22 mouse cellular contexts compared by ENCODE assay signal in the genomic region with DNA sequence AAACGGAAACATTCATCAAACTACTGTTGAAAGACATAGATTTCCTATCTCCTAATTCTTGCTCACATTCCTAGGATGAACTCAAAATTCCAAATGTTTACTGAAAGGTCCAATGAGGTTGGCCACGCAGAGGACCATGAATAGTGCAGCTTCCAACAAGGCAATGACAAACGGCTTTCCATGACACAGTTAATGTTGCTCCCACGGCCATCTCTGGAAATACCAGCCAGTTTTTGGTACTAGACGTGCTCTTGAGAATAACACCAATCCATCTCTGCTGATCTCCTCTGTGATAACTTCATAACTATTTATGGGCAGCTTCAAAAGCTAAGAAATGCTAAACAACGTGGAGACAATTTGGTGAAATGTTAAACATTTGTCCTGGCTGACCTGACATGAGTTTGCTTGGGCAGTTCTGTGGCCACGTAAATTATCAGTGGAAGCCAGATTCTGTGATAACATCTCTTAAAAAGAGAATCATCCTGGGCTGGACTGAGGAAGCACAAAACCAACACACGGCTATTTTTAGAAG. TPM values are rescaled to one million over a fixed set of nuclear protein-coding genes. Genes with fewer than 3 reads are reported as not detected.
DNase-seq lines count a peak whose midpoint lies in the region.
"Had no signal": no experiment of that assay in that cellular context is flagged by ENCODE, and none has a peak within 500 bp of the region (broad histone marks: within the 10 kb centered on the region; RNA-seq: fewer than 3 reads in every experiment).

No protein-coding gene starts in this region.

- peak; percentile 3 for DNase-seq in adrenal gland, adult 2 months
- DNase-seq in adrenal gland, adult 18-20 months (ENCODE audit: low spot score in 2 of 2) = no peak
- peak; percentile 11 to 52 for DNase-seq in lung, adult 18-20 months
- DNase-seq in lung, postnatal 14 days = no peak
- peak; percentile 49 for DNase-seq in lung, postnatal 10 days
- no peak for DNase-seq in embryo, embryonic 9.5 days (ENCODE audit: extremely low spot score)
- DNase-seq in left cerebral cortex, adult 8-10 months (ENCODE audit: low spot score in 2 of 2) = no peak
- DNase-seq: adrenal gland, postnatal 36 days; cerebellum, adult 11 months; cerebellum, adult 2 months; cerebellum, adult 9-11 months; cerebellum, postnatal 25 days; forebrain, postnatal 0 days; gastrocnemius, adult 2 months; gastrocnemius, postnatal 14 days; heart, adult 2 months; heart, postnatal 14 days; heart, postnatal 4 days had no signal

RNA-seq across cellular contexts. Expression of gene Prickle2, which starts 31.5 kb away (rescaled TPM):
- 10 to 100 TPM in 1 of 2 experiments, 1 to 10 TPM in 1; 5.0 to 11.1 TPM for total RNA-seq in adrenal gland, adult 2 months (2021)
- 1.8 and 2.4 TPM in 2 replicates for polyA plus RNA-seq in adrenal gland, adult 2 months (2012; rRNA removed)
- total RNA-seq in adrenal gland, adult 18-20 months (2021) = 1 to 10 TPM; 4.9 to 7.1 TPM
- 100 to 1,000 TPM; 130 to 157 (median 149) TPM for total RNA-seq in left cerebral cortex, adult 8-10 months (2022)
- total RNA-seq: common myeloid progenitor, adult 5-6 weeks; MEL had no signal
- polyA plus RNA-seq: erythroblast, embryonic 14.5 days; inflammation-experienced regulatory T-cells, adult 6 months had no signal

Comparison
In these comparisons a context has a peak if more than half of its experiments do, and no peak if none do; other contexts are left out.
1. DNase-seq: peak in adrenal gland, adult 2 months (single experiment), lung, adult 18-20 months (2 of 2) and lung, postnatal 10 days (single experiment); none in adrenal gland, adult 18-20 months (0 of 2), lung, postnatal 14 days (single experiment), embryo, embryonic 9.5 days (single experiment) and left cerebral cortex, adult 8-10 months (0 of 2).
2. RNA of gene Prickle2, which starts 31.5 kb away (total RNA-seq): 130 to 157 TPM in left cerebral cortex, adult 8-10 months; 5.0 to 11.1 TPM in adrenal gland, adult 2 months and 4.9 to 7.1 TPM in adrenal gland, adult 18-20 months; every median in the first group is over 10 times any median in the second.